Mouse (Mus musculus) midbrain, embryonic 10.5 days (tissue): ENCODE results near the gene Gba2. TPM values are rescaled to one million over a fixed set of nuclear protein-coding genes. Genes with fewer than 3 reads are reported as not detected.
"Not testable (repeated sequence)": the region's sequence is repeated elsewhere in the genome, so short reads cannot be mapped to it uniquely, and the experiment has no call there.

Experiments used
- DNase-seq: peaks from one replicate; pipeline ENCODE4 v3.0.0-alpha.2; 2017; ENCODE audit warnings: low spot score
- H3K27ac ChIP-seq: fragments of 300-500 bp; sonication (generic); replicated peaks from 2 replicates; pipeline ENCODE4 v1.5.1; 2016; ENCODE audit warnings: mild to moderate bottlenecking
- H3K27me3 ChIP-seq: fragments of 300-500 bp; sonication (generic); 2 replicates; pipeline ENCODE4 v1.6.1; 2016; ENCODE audit warnings: low read depth, mild to moderate bottlenecking; ENCODE audit not compliant: poor library complexity, severe bottlenecking
- H3K36me3 ChIP-seq: fragments of 300-500 bp; sonication (generic); 2 replicates; pipeline ENCODE4 v1.6.1; 2016; ENCODE audit warnings: mild to moderate bottlenecking, moderate library complexity
- H3K4me1 ChIP-seq: fragments of 300-500 bp; sonication (generic); 2 replicates; pipeline ENCODE4 v1.6.1; 2016
- H3K4me3 ChIP-seq: fragments of 300-500 bp; sonication (generic); 2 replicates; pipeline ENCODE4 v1.5.1; 2016; ENCODE audit warnings: mild to moderate bottlenecking, moderate library complexity
- H3K9me3 ChIP-seq: fragments of 300-500 bp; sonication (generic); replicated peaks from 2 replicates; pipeline ENCODE4 v1.6.1; 2016; ENCODE audit warnings: mild to moderate bottlenecking
- WGBS: fragments of 180-500 bp; shearing (Covaris S2); methylation state at CpG from one replicate; pipeline ENCODE4 v1.1.7; 2016; 5-methylcytosine and 5-hydroxymethylcytosine counted together
- polyA plus RNA-seq: library from polyadenylated mRNA; unstranded; fragments of >200 nt; fragmentation: Nextera tagmentation; extraction: Ambion mirVana; gene quantifications from 2 replicates; pipeline ENCODE4 v1.2.1, GENCODE M21; 2016

Gene Gba2
- polyA plus RNA-seq, 1 experiment from 2014 or later = 26.7 TPM

GRCm38 (mm10) chr4:43559519-43560242 is 19.0 kb downstream of the Gba2 start:
- H3K27me3 ChIP-seq = no peaks in the 10 kb centered on the region
- peaks cover 57% of the 10 kb centered on the region for H3K4me1 ChIP-seq
- peak overlapping the region; percentile 94 for H3K4me3 ChIP-seq
- no peak for DNase-seq
- no peak overlapping the region for H3K27ac ChIP-seq
- no peaks in the 10 kb centered on the region for H3K9me3 ChIP-seq
- 86% methylated on average over 13 of the region's 13 CpGs for WGBS
- H3K36me3 ChIP-seq = peaks cover 37% of the 10 kb centered on the region

DNA sequence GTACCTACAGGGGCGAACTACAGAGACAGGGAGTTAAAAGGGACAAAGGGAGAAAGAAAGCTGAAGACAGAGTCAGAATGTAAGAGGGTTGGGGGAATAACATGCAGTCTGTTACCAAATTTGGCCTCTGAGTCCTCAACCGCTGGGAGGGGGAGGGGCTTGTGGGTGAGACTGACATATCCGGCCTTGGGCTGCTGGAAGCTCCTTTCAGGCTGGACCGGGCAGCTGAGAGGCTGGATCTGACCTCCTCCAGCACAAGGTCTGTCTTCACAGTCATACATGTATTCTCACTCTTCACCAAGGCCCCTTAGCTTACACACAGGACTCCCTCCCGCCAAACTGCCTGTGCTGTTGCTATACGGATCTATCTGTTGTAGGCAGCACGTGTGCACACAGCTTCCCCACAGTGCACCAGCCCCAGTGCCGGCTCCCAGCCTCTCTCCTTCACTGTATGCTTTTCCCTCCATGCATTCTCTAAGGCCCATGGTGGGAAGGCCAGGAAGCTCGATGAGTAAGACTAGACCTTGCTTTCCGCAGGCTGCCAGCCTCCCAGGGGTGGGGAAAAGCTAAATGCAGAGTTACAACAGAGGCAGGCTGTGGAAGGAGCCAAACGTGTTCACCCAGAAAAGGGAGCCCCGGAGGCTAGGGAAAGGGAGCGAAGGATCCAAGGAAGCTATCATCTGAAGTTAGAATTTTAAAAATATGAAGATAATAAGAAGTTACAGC is 19.9 kb downstream of the Gba2 start:
- Histone ChIP-seq H3K27ac (peak overlapping the region; percentile 77), H3K36me3 (peaks cover 46% of the 10 kb centered on the region), H3K4me1 (peaks cover 57% of the 10 kb centered on the region), H3K9me3 (no peaks in the 10 kb centered on the region), H3K4me3 (peak overlapping the region; percentile 32), H3K27me3 (no peaks in the 10 kb centered on the region)
- WGBS = 35% methylated on average over 13 of the region's 13 CpGs
- DNase-seq = peak; percentile 54

GRCm38 (mm10) chr4:43558028-43558630 is 20.5 kb downstream of the Gba2 start:
- DNase-seq = peak; percentile 34
- Histone ChIP-seq H3K27ac (peak overlapping the region; percentile 77), H3K36me3 (peaks cover 53% of the 10 kb centered on the region), H3K9me3 (no peaks in the 10 kb centered on the region), H3K4me1 (peaks cover 50% of the 10 kb centered on the region), H3K4me3 (peak overlapping the region; percentile 32), H3K27me3 (no peaks in the 10 kb centered on the region)
- WGBS = 58% methylated on average over 5 of the region's 5 CpGs

DNA sequence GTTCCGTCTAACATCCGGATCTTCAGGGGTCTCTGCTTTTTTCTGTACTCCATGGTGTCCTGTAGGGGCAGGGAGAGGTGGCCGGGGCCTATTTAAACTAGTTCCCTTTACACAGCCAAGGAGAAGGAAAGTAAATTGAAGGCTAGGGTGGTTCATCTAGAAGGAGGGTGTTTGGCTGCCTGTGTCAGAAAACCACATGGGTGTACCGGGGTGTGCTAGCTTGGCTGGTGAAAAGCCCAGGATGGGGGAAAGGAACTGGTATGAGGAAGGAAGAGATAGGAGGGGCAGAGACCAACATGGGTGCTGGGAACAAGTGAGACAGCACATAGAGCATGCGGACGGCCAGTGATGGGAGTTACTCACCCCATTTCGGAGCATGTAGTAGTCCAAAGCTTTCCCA is 22.7 kb downstream of the Gba2 start:
- 96% methylated on average over 7 of the region's 7 CpGs for WGBS
- Histone ChIP-seq H3K4me3 (no peak overlapping the region), H3K4me1 (peaks cover 41% of the 10 kb centered on the region), H3K27me3 (no peaks in the 10 kb centered on the region), H3K36me3 (peaks cover 75% of the 10 kb centered on the region), H3K27ac (no peak overlapping the region), H3K9me3 (0 out of 2 replicates have a peak, but pooled peaks cover 2% of the 10 kb centered on the region)
- no peak for DNase-seq

DNA sequence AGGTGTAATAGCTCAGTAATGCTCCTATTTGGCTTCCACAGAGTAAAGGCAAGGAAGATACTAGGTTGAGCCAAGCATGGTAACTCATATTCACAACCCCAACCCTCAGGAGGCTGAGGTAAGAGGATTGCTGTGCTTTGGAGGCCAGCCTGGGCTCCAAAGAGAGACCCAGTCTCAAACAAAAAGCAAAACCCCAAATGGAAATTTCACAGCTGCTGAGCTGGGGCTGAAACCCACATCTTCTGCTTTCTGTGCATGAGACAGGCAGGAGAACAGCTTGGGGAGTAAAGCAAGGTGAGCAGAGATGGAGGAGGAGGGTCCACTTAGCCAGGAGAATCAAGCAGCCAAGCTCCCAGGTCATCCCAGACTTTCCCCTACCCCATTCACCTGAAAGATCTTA is 24.8 kb downstream of the Gba2 start:
- Histone ChIP-seq H3K27me3 (no peaks in the 10 kb centered on the region), H3K27ac (no peak overlapping the region), H3K4me1 (peaks cover 20% of the 10 kb centered on the region), H3K36me3 (peaks cover 89% of the 10 kb centered on the region), H3K4me3 (no peak overlapping the region), H3K9me3 (0 out of 2 replicates have a peak, but pooled peaks cover 2% of the 10 kb centered on the region)
- no peak for DNase-seq

DNA sequence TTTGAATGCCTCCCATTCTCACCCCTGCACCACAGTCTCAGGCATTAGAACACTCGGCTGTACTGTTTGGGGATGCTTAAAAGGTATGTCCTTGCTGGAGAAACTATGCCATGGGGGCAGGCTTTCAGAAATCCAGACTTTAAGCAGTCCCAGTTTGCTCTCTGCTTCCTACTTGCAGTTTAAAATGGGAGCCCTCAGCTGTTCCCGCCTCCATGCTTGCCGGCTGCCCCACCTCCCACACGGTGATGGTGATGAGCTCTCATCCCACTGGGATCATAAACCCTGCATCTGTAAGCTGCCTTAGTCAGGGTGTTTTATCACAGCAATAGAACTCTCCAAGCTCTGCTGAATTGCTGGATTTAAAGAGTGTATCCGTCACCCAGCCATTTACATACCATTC is 26.2 kb downstream of the Gba2 start:
- Histone ChIP-seq H3K27ac (no peak overlapping the region), H3K36me3 (peaks cover 98% of the 10 kb centered on the region), H3K4me1 (peaks cover 6% of the 10 kb centered on the region), H3K9me3 (0 out of 2 replicates have a peak, but pooled peaks cover 2% of the 10 kb centered on the region), H3K27me3 (no peaks in the 10 kb centered on the region), H3K4me3 (no peak overlapping the region)
- no peak for DNase-seq
- WGBS = 98% methylated on average over 5 of the region's 5 CpGs

GRCm38 (mm10) chr4:43551854-43552253 is 26.8 kb downstream of the Gba2 start:
- H3K4me3 ChIP-seq, H3K4me1 ChIP-seq, H3K9me3 ChIP-seq, DNase-seq, H3K27ac ChIP-seq, H3K27me3 ChIP-seq: not testable (repeated sequence)
- 90% methylated on average over 6 of the region's 6 CpGs for WGBS
- peaks cover 100% of the 10 kb centered on the region for H3K36me3 ChIP-seq

GRCm38 (mm10) chr4:43549055-43549454 is 29.6 kb downstream of the Gba2 start:
- 91% methylated on average over 12 of the region's 12 CpGs for WGBS
- Histone ChIP-seq H3K4me1 (no peaks in the 10 kb centered on the region), H3K36me3 (peaks cover 100% of the 10 kb centered on the region), H3K27me3 (no peaks in the 10 kb centered on the region), H3K4me3 (no peak overlapping the region), H3K27ac (no peak overlapping the region), H3K9me3 (0 out of 2 replicates have a peak, but pooled peaks cover 2% of the 10 kb centered on the region)
- DNase-seq = no peak

DNA sequence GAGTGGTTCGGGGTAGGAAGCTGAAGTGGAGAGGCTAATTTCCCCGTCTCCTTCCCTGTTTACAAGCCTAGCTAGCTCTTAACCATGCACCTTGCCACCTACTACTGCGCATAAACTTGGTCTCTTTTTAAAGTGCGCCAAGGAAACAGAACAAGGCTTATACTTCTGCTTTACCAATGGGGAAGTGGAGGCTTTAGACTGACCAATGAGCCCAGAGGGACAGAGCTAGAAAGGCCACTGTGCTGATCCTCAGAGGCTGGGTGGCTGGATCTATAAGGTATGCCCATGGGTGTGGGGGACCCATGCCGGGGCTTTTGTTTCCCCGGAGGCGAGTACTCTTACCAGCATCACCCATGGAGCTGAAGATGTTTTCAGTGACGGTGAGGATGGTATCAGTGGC is 31.5 kb downstream of the Gba2 start:
- Histone ChIP-seq H3K27ac (no peak overlapping the region), H3K4me3 (no peak overlapping the region), H3K36me3 (peaks cover 100% of the 10 kb centered on the region), H3K27me3 (no peaks in the 10 kb centered on the region), H3K4me1 (no peaks in the 10 kb centered on the region), H3K9me3 (no peaks in the 10 kb centered on the region)
- 97% methylated on average over 8 of the region's 8 CpGs for WGBS
- no peak for DNase-seq

DNA sequence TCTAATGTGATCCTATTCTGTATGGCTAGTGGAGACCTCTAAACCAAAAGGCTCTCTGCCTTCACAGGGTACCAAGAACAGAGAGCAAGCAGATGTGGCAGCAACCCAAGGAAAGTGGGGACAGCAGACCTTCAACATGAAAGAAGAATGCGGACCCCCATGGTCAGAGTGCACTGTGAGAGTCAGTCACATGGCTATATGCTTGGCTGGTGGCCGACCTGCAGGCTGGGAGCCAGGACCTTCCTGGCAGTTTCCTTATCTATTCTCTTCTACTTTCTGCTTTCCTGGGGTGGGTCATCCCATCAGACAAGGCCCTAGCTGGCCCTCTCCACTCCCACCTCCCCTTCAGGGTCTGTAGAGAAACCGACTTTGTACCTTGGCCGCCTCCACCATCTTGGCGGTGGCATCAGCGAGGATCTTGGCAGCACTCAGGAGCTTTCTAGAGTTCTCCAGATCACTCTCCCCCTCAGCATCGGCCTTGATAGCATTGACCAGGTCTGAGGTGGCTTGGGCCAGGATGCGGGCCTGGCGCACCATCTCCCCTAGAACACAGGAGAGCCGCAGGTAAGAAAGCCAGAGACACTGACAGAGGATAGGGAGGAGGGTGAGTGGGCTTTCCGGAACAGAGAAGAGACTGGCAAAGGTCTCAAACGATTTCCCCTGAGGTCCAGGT is 32.2 kb downstream of the Gba2 start:
- Histone ChIP-seq H3K27ac (no peak overlapping the region), H3K36me3 (peaks cover 100% of the 10 kb centered on the region), H3K9me3 (no peaks in the 10 kb centered on the region), H3K4me1 (no peaks in the 10 kb centered on the region), H3K4me3 (no peak overlapping the region), H3K27me3 (no peaks in the 10 kb centered on the region)
- DNase-seq = no peak
- 91% methylated on average over 12 of the region's 12 CpGs for WGBS

- Histone ChIP-seq H3K9me3 (no peaks in the 10 kb centered on the region), H3K27me3 (no peaks in the 10 kb centered on the region), H3K36me3 (peaks cover 99% of the 10 kb centered on the region), H3K4me3 (no peak overlapping the region), H3K27ac (no peak overlapping the region), H3K4me1 (no peaks in the 10 kb centered on the region)
- WGBS = 75% methylated on average over 3 of the region's 3 CpGs
- no peak for DNase-seq
These were observed 36.6 kb downstream of the Gba2 start for GRCm38 (mm10) chr4:43542044-43542443.

- Histone ChIP-seq H3K27ac (no peak overlapping the region), H3K36me3 (peaks cover 99% of the 10 kb centered on the region), H3K27me3 (no peaks in the 10 kb centered on the region), H3K9me3 (no peaks in the 10 kb centered on the region), H3K4me1 (no peaks in the 10 kb centered on the region), H3K4me3 (no peak overlapping the region)
- 92% methylated on average over 9 of the region's 9 CpGs for WGBS
- DNase-seq = no peak
These were observed 42.6 kb downstream of the Gba2 start for GRCm38 (mm10) chr4:43536031-43536430.
